Mouse (Mus musculus) intestine, embryonic 14.5 days (tissue): ENCODE data around the gene Srsf2. TPM values are rescaled to one million over a fixed set of nuclear protein-coding genes. Genes with fewer than 3 reads are reported as not detected.
"Not testable (repeated sequence)": the region's sequence is repeated elsewhere in the genome, so short reads cannot be mapped to it uniquely, and the experiment has no call there.

Experiments
- ATAC-seq: fragments of 200-750 bp; cut with Nextera tagmentation; replicated peaks from 2 replicates; pipeline ENCODE4 v1.8.0; 2017; ENCODE audit warnings: low read depth, moderate number of reproducible peaks, moderate TSS enrichment, moderate library complexity; ENCODE audit not compliant: low FRiP score, low TSS enrichment
- DNase-seq: peaks from one replicate; pipeline ENCODE4 v3.0.0-alpha.2; 2018; ENCODE audit warnings: low spot score
- H3K27ac ChIP-seq: fragments of 300-500 bp; sonication (generic); 2 replicates; pipeline ENCODE4 v1.5.1; 2014; ENCODE audit warnings: low read depth, mild to moderate bottlenecking, control low read depth
- H3K27me3 ChIP-seq: fragments of 300-500 bp; sonication (generic); replicated peaks from 2 replicates; pipeline ENCODE4 v1.6.1; 2014; ENCODE audit warnings: low read length, control low read depth; ENCODE audit not compliant: control insufficient read depth, insufficient read depth
- H3K36me3 ChIP-seq: fragments of 300-500 bp; sonication (generic); 2 replicates; pipeline ENCODE4 v1.6.1; 2014; ENCODE audit warnings: low read length, control low read depth; ENCODE audit not compliant: control insufficient read depth, insufficient read depth
- H3K4me1 ChIP-seq: fragments of 300-500 bp; sonication (generic); replicated peaks from 2 replicates; pipeline ENCODE4 v1.6.1; 2014; ENCODE audit warnings: low read length, control low read depth, mixed read lengths; ENCODE audit not compliant: control insufficient read depth, insufficient read depth
- H3K4me2 ChIP-seq: fragments of 300-500 bp; sonication (generic); 2 replicates; pipeline ENCODE4 v1.6.1; 2014; ENCODE audit warnings: low read length
- H3K4me3 ChIP-seq: fragments of 300-500 bp; sonication (generic); 2 replicates; pipeline ENCODE4 v1.5.1; 2014; ENCODE audit warnings: low read depth, low read length, control low read depth, mixed read lengths
- H3K9ac ChIP-seq: fragments of 300-500 bp; sonication (generic); 2 replicates; pipeline ENCODE4 v1.6.1; 2014; ENCODE audit warnings: mild to moderate bottlenecking, low read length
- H3K9me3 ChIP-seq: fragments of 300-500 bp; sonication (generic); 2 replicates; pipeline ENCODE4 v1.6.1; 2016; ENCODE audit warnings: low read length, control low read depth; ENCODE audit not compliant: control insufficient read depth
- WGBS: fragments of 180-500 bp; shearing (Covaris S2); extraction: QIAGEN DNeasy Blood & Tissue Kit; methylation state at CpG from one replicate; pipeline ENCODE4 v1.1.7; 2014; 5-methylcytosine and 5-hydroxymethylcytosine counted together
- polyA plus RNA-seq: library from polyadenylated mRNA; unstranded; fragments of >200 nt; fragmentation: Nextera tagmentation; extraction: Ambion mirVana; gene quantifications from 2 replicates; pipeline ENCODE4 v1.2.1, GENCODE M21; 2014

Gene Srsf2
- polyA plus RNA-seq = 811 and 855 TPM in 2 replicates

- Histone ChIP-seq H3K9me3 (no peaks in the 10 kb centered on the region), H3K27me3 (no peaks in the 10 kb centered on the region), H3K4me1 (peaks cover 22% of the 10 kb centered on the region), H3K27ac (peak within 1 kb of the TSS; percentile 100), H3K4me2 (peak within 1 kb of the TSS; percentile 92), H3K4me3 (peak within 1 kb of the TSS; percentile 100), H3K36me3 (peaks cover 45% of the 10 kb centered on the region), H3K9ac (peak within 1 kb of the TSS; percentile 99)
- ATAC-seq (peak; percentile 90), DNase-seq (peak; percentile 99)
- under 1% methylated on average over 74 of the region's 74 CpGs for WGBS
Observed at GRCm38 (mm10) chr11:116852891-116853511, at the start of gene Srsf2. Srsf2 (minus strand) TSS chr11:116853094.

GRCm38 (mm10) chr11:116902588-116902987, 49.7 kb upstream of the Srsf2 start:
- H3K36me3 ChIP-seq, H3K4me2 ChIP-seq, H3K27ac ChIP-seq, H3K9ac ChIP-seq, H3K9me3 ChIP-seq, H3K4me3 ChIP-seq, ATAC-seq, H3K4me1 ChIP-seq, DNase-seq: not testable (repeated sequence)
- 91% methylated on average over 10 of the region's 10 CpGs for WGBS
- H3K27me3 ChIP-seq = peaks cover 15% of the 10 kb centered on the region

DNA sequence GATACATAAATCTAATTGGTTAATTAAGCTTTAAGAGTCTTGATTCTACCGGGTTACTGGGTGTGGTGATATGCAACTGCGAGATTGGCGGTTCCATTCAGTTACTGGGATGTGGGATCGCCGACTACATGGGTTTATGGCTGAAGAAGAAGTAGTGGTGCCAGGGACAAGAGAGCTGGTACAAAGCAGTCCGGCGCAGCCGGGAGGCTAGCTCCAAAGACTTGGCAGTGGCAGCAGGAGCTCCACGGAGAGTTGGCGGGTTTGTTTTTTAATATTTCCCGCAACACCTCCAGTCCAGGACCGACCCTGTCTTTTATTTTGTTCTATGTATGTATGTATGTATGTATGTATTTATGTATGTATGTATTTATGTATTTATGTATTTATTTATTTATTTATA, 46.4 kb upstream of the Srsf2 start:
- Histone ChIP-seq H3K36me3 (no peaks in the 10 kb centered on the region), H3K27me3 (0 out of 2 replicates have a peak, but pooled peaks cover under 1% of the 10 kb centered on the region), H3K27ac (no peak overlapping the region), H3K9me3 (no peaks in the 10 kb centered on the region), H3K4me3 (no peak overlapping the region), H3K4me1 (no peaks in the 10 kb centered on the region), H3K9ac (no peak overlapping the region), H3K4me2 (no peak overlapping the region)
- 92% methylated on average over 12 of the region's 12 CpGs for WGBS
- ATAC-seq (no peak), DNase-seq (no peak)

- WGBS = 81% methylated on average over 3 of the region's 3 CpGs
- Histone ChIP-seq H3K4me2 (no peak overlapping the region), H3K9me3 (no peaks in the 10 kb centered on the region), H3K4me3 (no peak overlapping the region), H3K9ac (no peak overlapping the region), H3K36me3 (no peaks in the 10 kb centered on the region), H3K4me1 (no peaks in the 10 kb centered on the region), H3K27me3 (0 out of 2 replicates have a peak, but pooled peaks cover 2% of the 10 kb centered on the region), H3K27ac (no peak overlapping the region)
- DNase-seq = no peak
- no peak for ATAC-seq
Observed at GRCm38 (mm10) chr11:116895402-116895801, 42.5 kb upstream of the Srsf2 start.

DNA sequence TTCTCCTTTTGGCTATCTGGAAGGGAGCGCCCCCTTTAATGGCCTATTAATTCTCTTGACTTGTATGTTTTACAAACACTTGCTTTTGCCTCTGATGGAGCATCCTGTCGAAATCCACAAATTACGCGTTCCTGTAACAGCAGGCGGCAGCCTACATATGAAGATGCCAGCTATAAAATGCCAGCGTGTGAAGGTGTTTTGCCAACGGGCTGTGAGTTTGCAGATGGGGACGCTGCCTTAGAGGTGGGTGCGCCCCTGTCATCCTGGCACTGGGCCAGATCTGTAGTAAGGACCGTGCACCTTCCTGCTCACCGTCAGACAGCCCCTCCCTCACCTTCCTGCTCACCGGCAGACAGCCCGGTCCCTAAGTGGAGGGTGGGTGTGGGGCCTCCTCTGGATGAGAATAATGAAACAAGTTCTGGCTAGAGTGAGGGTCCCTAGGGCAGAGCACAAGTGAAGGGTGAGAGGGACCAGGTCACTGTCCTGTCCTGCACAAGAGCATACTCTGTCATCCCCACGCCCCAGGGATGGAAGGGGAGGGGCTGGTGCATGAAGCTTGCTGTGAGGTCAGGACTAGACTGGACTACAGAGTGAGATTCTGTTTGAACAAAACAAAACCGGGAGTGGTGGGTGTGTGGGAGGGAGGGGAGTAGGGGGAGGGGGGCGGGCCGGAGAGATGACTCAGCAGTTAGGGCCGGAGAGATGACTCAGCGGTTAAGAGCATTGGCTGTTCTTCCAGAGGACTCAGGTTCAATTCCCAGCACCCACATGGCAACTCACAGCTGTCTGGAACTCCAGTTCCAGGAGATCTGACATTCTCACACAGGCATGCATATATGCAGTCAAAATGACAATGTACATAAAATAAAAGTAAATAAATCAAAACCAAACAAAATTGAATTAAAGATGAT, 40.9 kb upstream of the Srsf2 start:
- DNase-seq = no peak
- no peaks in the 10 kb centered on the region for H3K36me3 ChIP-seq
- no peak overlapping the region for H3K4me2 ChIP-seq
- no peaks in the 10 kb centered on the region for H3K9me3 ChIP-seq
- H3K9ac ChIP-seq = no peak overlapping the region
- no peaks in the 10 kb centered on the region for H3K4me1 ChIP-seq
- H3K27ac ChIP-seq = no peak overlapping the region
- 0 out of 2 replicates have a peak, but pooled peaks cover 3% of the 10 kb centered on the region for H3K27me3 ChIP-seq
- ATAC-seq = no peak
- WGBS = 46% methylated on average over 19 of the region's 19 CpGs
- no peak overlapping the region for H3K4me3 ChIP-seq

GRCm38 (mm10) chr11:116887136-116887535, 34.2 kb upstream of the Srsf2 start:
- Histone ChIP-seq H3K4me3 (no peak overlapping the region), H3K9ac (no peak overlapping the region), H3K4me1 (peaks cover 4% of the 10 kb centered on the region; the same call in 1 of the 2 replicates), H3K4me2 (no peak overlapping the region), H3K36me3 (no peaks in the 10 kb centered on the region), H3K9me3 (no peaks in the 10 kb centered on the region), H3K27ac (no peak overlapping the region), H3K27me3 (0 out of 2 replicates have a peak, but pooled peaks cover 3% of the 10 kb centered on the region)
- no peak for ATAC-seq
- 52% methylated on average over 5 of the region's 5 CpGs for WGBS
- no peak for DNase-seq

GRCm38 (mm10) chr11:116885275-116886151, 32.6 kb upstream of the Srsf2 start:
- H3K27ac ChIP-seq = no peak overlapping the region
- ATAC-seq (peak; percentile 43; the same call in 1 of the 2 replicates), DNase-seq (peak; percentile 93)
- 4% methylated on average over 28 of the region's 28 CpGs for WGBS
- H3K4me1 ChIP-seq = peaks cover 4% of the 10 kb centered on the region; the same call in 1 of the 2 replicates
- peak overlapping the region; percentile 53 for H3K4me2 ChIP-seq
- H3K36me3 ChIP-seq = no peaks in the 10 kb centered on the region
- H3K9ac ChIP-seq = peak overlapping the region; percentile 7; the same call in 1 of the 2 replicates
- H3K4me3 ChIP-seq = peak overlapping the region; percentile 21
- 0 out of 2 replicates have a peak, but pooled peaks cover 1% of the 10 kb centered on the region for H3K27me3 ChIP-seq
- no peaks in the 10 kb centered on the region for H3K9me3 ChIP-seq

DNA sequence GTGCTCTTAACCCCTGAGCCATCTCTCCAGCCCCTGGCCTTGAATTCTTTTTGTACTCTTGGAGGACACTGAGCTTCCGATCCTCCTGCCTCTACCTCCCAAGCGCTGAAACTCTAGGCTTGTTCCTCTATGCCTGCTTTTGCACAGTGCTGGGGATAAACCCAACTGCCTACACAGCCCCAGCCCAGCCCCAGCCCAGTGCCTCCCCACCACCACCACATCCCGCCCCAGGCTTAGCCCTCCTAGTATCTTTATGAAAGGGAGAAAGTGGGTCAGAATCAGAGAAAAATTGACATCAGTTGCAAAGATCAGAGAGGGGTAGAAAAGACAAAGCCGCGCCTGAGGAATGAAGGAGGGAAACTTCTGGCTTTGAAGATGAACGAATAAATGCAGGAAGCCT, 31.2 kb upstream of the Srsf2 start:
- Histone ChIP-seq H3K27ac (no peak overlapping the region), H3K4me1 (peaks cover 4% of the 10 kb centered on the region; the same call in 1 of the 2 replicates)
- whole genome bisulfite sequencing = 86% methylated on average over 6 of the region's 6 CpGs

More for the DNA sequence above, 31.2 kb upstream of the Srsf2 start:
- no peak overlapping the region for H3K4me3 ChIP-seq
- ATAC-seq (no peak), DNase-seq (no peak)
- H3K36me3 ChIP-seq = no peaks in the 10 kb centered on the region
- no peaks in the 10 kb centered on the region for H3K9me3 ChIP-seq
- H3K9ac ChIP-seq = no peak overlapping the region
- no peaks in the 10 kb centered on the region for H3K27me3 ChIP-seq
- no peak overlapping the region for H3K4me2 ChIP-seq
